ENCODE assay signal across 20 mouse cellular contexts in the genomic region with DNA sequence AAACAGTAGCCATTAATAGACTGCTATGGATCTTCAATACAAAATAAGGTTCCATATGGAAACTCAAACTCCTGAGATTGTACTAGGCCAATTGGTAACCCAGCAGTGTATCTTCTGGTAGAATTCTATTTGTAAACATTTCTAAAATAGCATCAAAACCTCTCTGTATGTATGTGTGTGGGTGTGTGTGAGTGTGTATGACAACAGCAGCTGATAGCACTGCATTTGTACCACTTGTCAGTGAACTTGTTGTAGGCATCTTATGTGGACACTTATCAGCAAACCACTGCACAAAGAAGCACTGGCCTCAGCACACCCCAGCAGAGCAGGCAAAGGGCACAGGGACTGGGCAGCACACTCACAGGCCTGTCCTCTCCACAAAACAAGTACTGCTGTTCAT. TPM values are rescaled to one million over a fixed set of nuclear protein-coding genes. Genes with fewer than 3 reads are reported as not detected.
DNase-seq lines count a peak whose midpoint lies in the region; ATAC-seq and TF ChIP-seq lines count a peak whose summit lies in the region.
"Had no signal": no experiment of that assay in that cellular context is flagged by ENCODE, and none has a peak within 500 bp of the region (broad histone marks: within the 10 kb centered on the region; RNA-seq: fewer than 3 reads in every experiment).

No protein-coding gene starts in this region.

- no peak overlapping the region for H3ac ChIP-seq in myocyte (ENCODE audit: control insufficient read depth, insufficient read length)

- H3K27me3 ChIP-seq in myocyte (ENCODE audit: control insufficient read depth, insufficient read depth, insufficient read length): no peaks in the 10 kb centered on the region
- H3K27me3 ChIP-seq: embryonic facial prominence, embryonic 13.5 days; embryonic facial prominence, embryonic 15.5 days; forebrain, embryonic 13.5 days; forebrain, embryonic 15.5 days had no signal

- no peaks in the 10 kb centered on the region for H3K79me2 ChIP-seq in myocyte (ENCODE audit: control insufficient read depth, insufficient read depth)

- DNase-seq in heart, adult 8-10 months (ENCODE audit: low spot score): peak; percentile 11
- DNase-seq in heart, adult 18-20 months: no peak
- DNase-seq in layer of hippocampus, adult 9-11 months: peak; percentile 27
- no peak for DNase-seq in layer of hippocampus, postnatal 36 days
- DNase-seq: adrenal gland, adult 2 months; adrenal gland, postnatal 10 days; adrenal gland, postnatal 25 days; cerebellum, adult 11 months; cerebellum, adult 18-20 months; cerebellum, adult 8-10 months; cerebellum, adult 9-11 months; cerebellum, postnatal 14 days; cerebellum, postnatal 36 days; embryo, embryonic 11 days had no signal

- peaks cover 50% of the 10 kb centered on the region for H3K36me3 ChIP-seq in myocyte (ENCODE audit: control insufficient read depth, insufficient read depth)

- H3K4me2 ChIP-seq in myocyte (ENCODE audit: low read depth): no peak overlapping the region
- H3K4me2 ChIP-seq: embryonic facial prominence, embryonic 13.5 days; embryonic facial prominence, embryonic 15.5 days; forebrain, embryonic 13.5 days; forebrain, embryonic 15.5 days had no signal

- H3K4me3 ChIP-seq in myocyte: no peak overlapping the region
- H3K4me3 ChIP-seq: embryonic facial prominence, embryonic 13.5 days; embryonic facial prominence, embryonic 15.5 days; forebrain, embryonic 13.5 days; forebrain, embryonic 15.5 days had no signal

- TF ChIP-seq POLR2A in myocyte (IDR thresholded peaks at IDR 0.05; ENCODE audit: insufficient read length, low read depth): no peak

- no peak for ATAC-seq in erythroblast, adult 5-6 weeks (replicated peaks; ENCODE audit: low FRiP score, poor library complexity, severe bottlenecking)
- ATAC-seq: forebrain, embryonic 13.5 days; forebrain, embryonic 15.5 days had no signal

TF ChIP-seq in myocyte, 11 proteins besides CTCF, POLR2A, EP300 and RAD21:
- TF ChIP-seq MYOD1 (IDR thresholded peaks at IDR 0.05; ENCODE audit: control insufficient read depth in 1 of 3, insufficient read length in 2 of 3, low read depth in 2 of 3) (peak in 2 of 3 experiments; percentile 7 to 63), TCF3 (IDR thresholded peaks at IDR 0.05; ENCODE audit: insufficient read length, low read depth) (no peak)

RNA-seq across cellular contexts. Expression of gene Gapvd1, which starts 58.4 kb away (rescaled TPM):
- total RNA-seq in heart, adult 8-10 months (2022): 10 to 100 TPM; 35.0 to 38.9 (median 37.2) TPM
- 10 to 100 TPM; 39.7 to 40.2 TPM for total RNA-seq in heart, adult 18-20 months (2021)
- 100 to 1,000 TPM; 106 TPM for total RNA-seq in layer of hippocampus, postnatal 36 days (2021)
- 28.3 TPM for polyA plus RNA-seq in myocyte (2012; fragmentation: generic; extraction: Trizol)
- total RNA-seq in erythroblast, adult 5-6 weeks (2015; ENCODE audit: low replicate concordance): 308 and 329 TPM in 2 replicates
- total RNA-seq in erythroblast, adult 5-6 weeks (2017; ENCODE audit: low replicate concordance): 761 and 1,292 TPM in 2 replicates

Comparison
In these comparisons a context has a peak if more than half of its experiments do, and no peak if none do; other contexts are left out.
1. DNase-seq: peak in heart, adult 8-10 months (single experiment) and layer of hippocampus, adult 9-11 months (single experiment); none in heart, adult 18-20 months (0 of 2) and layer of hippocampus, postnatal 36 days (0 of 2).